Mouse (Mus musculus) stomach, postnatal 0 days (tissue): Measurements from ENCODE around the gene Mmp23. TPM values are rescaled to one million over a fixed set of nuclear protein-coding genes. Genes with fewer than 3 reads are reported as not detected.
"Not testable (repeated sequence)": the region's sequence is repeated elsewhere in the genome, so short reads cannot be mapped to it uniquely, and the experiment has no call there.

Source experiments
- ATAC-seq: fragments of 200-750 bp; cut with Nextera tagmentation; 2 replicates; pipeline ENCODE4 v1.8.0; 2017; ENCODE audit not compliant: low FRiP score, low TSS enrichment
- DNase-seq: peaks from one replicate; pipeline ENCODE4 v3.0.0-alpha.2; 2016; ENCODE audit warnings: low spot score
- H3K27ac ChIP-seq: fragments of 300-500 bp; sonication (generic); replicated peaks from 2 replicates; pipeline ENCODE4 v1.5.1; 2014; ENCODE audit warnings: mild to moderate bottlenecking, control low read depth
- H3K27me3 ChIP-seq: fragments of 300-500 bp; sonication (generic); 2 replicates; pipeline ENCODE4 v1.6.1; 2014; ENCODE audit warnings: low read length; ENCODE audit not compliant: control insufficient read depth, insufficient read depth
- H3K36me3 ChIP-seq: fragments of 300-500 bp; sonication (generic); 2 replicates; pipeline ENCODE4 v1.6.1; 2014; ENCODE audit warnings: low read length, mixed read lengths; ENCODE audit not compliant: control insufficient read depth, insufficient read depth
- H3K4me1 ChIP-seq: fragments of 300-500 bp; sonication (generic); replicated peaks from 2 replicates; pipeline ENCODE4 v1.6.1; 2014; ENCODE audit warnings: antibody characterized with exemption; ENCODE audit not compliant: control insufficient read depth, insufficient read depth
- H3K4me2 ChIP-seq: fragments of 300-500 bp; sonication (generic); replicated peaks from 2 replicates; pipeline ENCODE4 v1.6.1; 2014; ENCODE audit warnings: low read depth, mild to moderate bottlenecking, control low read depth, moderate library complexity
- H3K4me3 ChIP-seq: fragments of 300-500 bp; sonication (generic); 2 replicates; pipeline ENCODE4 v1.5.1; 2014; ENCODE audit warnings: low read depth, low read length, control low read depth
- H3K9ac ChIP-seq: fragments of 300-500 bp; sonication (generic); 2 replicates; pipeline ENCODE4 v1.6.1; 2014; ENCODE audit warnings: mild to moderate bottlenecking, low read length, control low read depth, mixed read lengths
- H3K9me3 ChIP-seq: fragments of 300-500 bp; sonication (generic); 2 replicates; pipeline ENCODE4 v1.6.1; 2016; ENCODE audit warnings: low read length; ENCODE audit not compliant: control insufficient read depth
- CTCF ChIP-seq: IDR thresholded peaks from 2 replicates; pipeline ENCODE4 v1.5.1; 2016; ENCODE audit warnings: antibody characterized with exemption, low read depth, mild to moderate bottlenecking, moderate library complexity
- EP300 ChIP-seq: optimal IDR thresholded peaks from 2 replicates; pipeline ENCODE3; 2016; ENCODE audit warnings: antibody characterized with exemption
- WGBS: fragments of 180-500 bp; shearing (Covaris S2); extraction: QIAGEN DNeasy Blood & Tissue Kit; methylation state at CpG from one replicate; pipeline ENCODE4 v1.1.7; 2014; 5-methylcytosine and 5-hydroxymethylcytosine counted together
- polyA plus RNA-seq: library from polyadenylated mRNA; unstranded; fragments of >200 nt; fragmentation: Nextera tagmentation; extraction: Ambion mirVana; gene quantifications from 2 replicates; pipeline ENCODE4 v1.2.1, GENCODE M21; 2015

The Mmp23 gene
- polyA plus RNA-seq, 1 experiment from 2014 or later, result 89.3 TPM

GRCm38 (mm10) chr4:155652283-155653085, 700 bp downstream of the Mmp23 start:
- Histone ChIP-seq H3K9ac (peak overlapping the region; percentile 78), H3K27ac (peak overlapping the region; percentile 89), H3K27me3 (no peaks in the 10 kb centered on the region), H3K9me3 (no peaks in the 10 kb centered on the region), H3K4me1 (peaks cover 11% of the 10 kb centered on the region), H3K4me3 (peak overlapping the region; percentile 50), H3K36me3 (peaks cover 22% of the 10 kb centered on the region; the same call in 1 of the 2 replicates), H3K4me2 (peak overlapping the region; percentile 82)
- ATAC-seq (no peak), DNase-seq (no peak)
- TF ChIP-seq CTCF (no peak), EP300 (no peak)
- WGBS, result 30% methylated on average over 32 of the region's 36 CpGs

DNA sequence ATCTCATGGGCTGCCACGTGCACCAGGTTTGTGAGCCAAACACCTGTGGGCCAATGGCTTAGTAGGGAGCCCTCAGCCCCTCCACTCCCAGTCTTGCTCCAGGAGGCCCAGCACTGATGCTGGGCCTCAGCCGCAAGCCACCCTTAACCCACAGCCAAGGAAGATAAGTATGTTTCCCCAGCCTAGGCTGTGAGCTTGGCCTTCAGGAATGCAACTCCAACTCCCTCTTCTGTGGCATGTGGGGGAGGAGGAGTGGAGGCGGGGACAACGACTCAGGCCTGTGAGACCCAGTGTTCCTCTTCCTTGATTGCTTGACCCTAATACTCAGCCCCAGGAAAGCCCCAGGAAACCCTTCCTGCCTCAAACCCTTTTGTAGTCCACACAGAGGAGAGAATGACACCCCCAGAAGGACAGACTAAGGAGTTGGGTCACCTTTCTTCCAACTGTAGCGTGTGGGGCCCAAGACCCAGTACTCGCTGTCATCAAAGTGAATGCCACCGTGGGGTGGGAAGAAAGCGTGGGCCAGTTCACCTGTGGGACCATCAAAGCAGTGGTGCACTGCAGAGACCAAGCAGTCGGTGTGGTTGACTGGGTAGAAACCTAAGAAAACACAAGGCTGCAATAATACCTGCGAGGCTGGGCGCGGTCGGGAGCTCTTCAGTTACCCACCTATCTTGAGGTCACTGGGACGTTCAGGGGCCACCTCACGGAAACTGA, 1.5 kb downstream of the Mmp23 start:
- H3K27ac ChIP-seq, result peak overlapping the region; percentile 89

GRCm38 (mm10) chr4:155649355-155649754, 3.8 kb downstream of the Mmp23 start:
- Histone ChIP-seq H3K27me3 (no peaks in the 10 kb centered on the region), H3K4me3 (no peak overlapping the region), H3K4me1 (peaks cover 11% of the 10 kb centered on the region), H3K9me3 (no peaks in the 10 kb centered on the region), H3K9ac (no peak overlapping the region), H3K36me3 (peaks cover 29% of the 10 kb centered on the region), H3K27ac (no peak overlapping the region), H3K4me2 (no peak overlapping the region)
- ATAC-seq (no peak), DNase-seq (no peak)
- no peak for TF ChIP-seq EP300
- TF ChIP-seq CTCF, result no peak
- WGBS, result 94% methylated on average over 11 of the region's 11 CpGs

More for the DNA sequence above, 1.5 kb downstream of the Mmp23 start:
- peak; percentile 85 for ATAC-seq
- H3K4me3 ChIP-seq, result peak overlapping the region; percentile 50; the same call in 1 of the 2 replicates
- peaks cover 24% of the 10 kb centered on the region; the same call in 1 of the 2 replicates for H3K36me3 ChIP-seq
- H3K9ac ChIP-seq, result 0 out of 2 replicates have a peak overlapping the region, but pooled peaks have one; percentile 23
- H3K4me1 ChIP-seq, result peaks cover 11% of the 10 kb centered on the region
- DNase-seq, result peak; percentile 90
- no peaks in the 10 kb centered on the region for H3K27me3 ChIP-seq
- H3K9me3 ChIP-seq, result no peaks in the 10 kb centered on the region
- 49% methylated on average over 15 of the region's 15 CpGs for WGBS
- peak overlapping the region; percentile 82 for H3K4me2 ChIP-seq
- TF ChIP-seq CTCF, result no peak
- TF ChIP-seq EP300, result no peak

GRCm38 (mm10) chr4:155645721-155646120, 7.5 kb downstream of the Mmp23 start:
- H3K9ac ChIP-seq, result no peak overlapping the region
- no peaks in the 10 kb centered on the region for H3K4me1 ChIP-seq
- 92% methylated on average over 5 of the region's 5 CpGs for WGBS
- peaks cover 44% of the 10 kb centered on the region for H3K36me3 ChIP-seq
- no peak overlapping the region for H3K4me3 ChIP-seq
- ATAC-seq (no peak), DNase-seq (no peak)
- TF ChIP-seq CTCF (no peak), EP300 (no peak)
- H3K27ac ChIP-seq, result no peak overlapping the region
- no peaks in the 10 kb centered on the region for H3K27me3 ChIP-seq
- no peaks in the 10 kb centered on the region for H3K9me3 ChIP-seq
- H3K4me2 ChIP-seq, result no peak overlapping the region

- H3K36me3 ChIP-seq, result peaks cover 45% of the 10 kb centered on the region
- H3K4me1 ChIP-seq, DNase-seq, H3K4me3 ChIP-seq, H3K27ac ChIP-seq, H3K9me3 ChIP-seq, ATAC-seq, H3K4me2 ChIP-seq, H3K9ac ChIP-seq, H3K27me3 ChIP-seq: not testable (repeated sequence)
- 98% methylated on average over 2 of the region's 2 CpGs for WGBS
Observed at GRCm38 (mm10) chr4:155645308-155645707, 7.9 kb downstream of the Mmp23 start, which contains the start of gene Gm10563. Gene Gm10563, minus strand, starts transcription at chr4:155645408.
